Mouse (Mus musculus): Measurements from ENCODE around the gene Lrig1. TPM values are rescaled to one million over a fixed set of nuclear protein-coding genes. Genes with fewer than 3 reads are reported as not detected.

Lrig1 gene
- 25.7 TPM in 2 replicates for polyA plus RNA-seq (2015; fragmentation: Nextera tagmentation; extraction: Ambion mirVana)

DNA sequence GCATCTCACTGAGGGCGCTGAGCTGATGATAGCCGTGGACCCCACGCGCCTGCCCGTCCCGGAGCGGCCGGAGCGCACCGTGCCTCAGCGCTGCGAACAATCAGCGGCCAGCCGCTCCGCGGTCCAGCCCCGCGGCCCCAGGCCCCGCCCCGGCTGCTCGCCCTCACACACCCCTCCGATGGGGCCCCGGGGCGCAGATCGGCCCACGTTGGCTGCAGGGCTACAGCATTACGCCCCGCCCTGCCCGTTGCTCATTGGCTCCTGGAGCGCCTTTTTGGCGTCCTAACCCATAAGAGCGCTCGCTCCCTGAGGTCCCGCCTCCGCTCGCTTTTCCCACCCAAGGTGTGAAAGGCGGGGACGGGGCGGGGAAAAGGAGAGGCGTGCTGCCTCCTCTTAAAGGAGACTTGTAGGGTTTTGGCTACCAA lies at the start of gene Lrig1:
Lrig1 (minus strand) TSS at position 92 of the 425 bp plus-strand sequence.
- peak; percentile 97 for ATAC-seq (ENCODE audit: insufficient read depth, low FRiP score, low read depth)
- H3K27ac ChIP-seq, result peak within 1 kb of the TSS; percentile 93

DNA sequence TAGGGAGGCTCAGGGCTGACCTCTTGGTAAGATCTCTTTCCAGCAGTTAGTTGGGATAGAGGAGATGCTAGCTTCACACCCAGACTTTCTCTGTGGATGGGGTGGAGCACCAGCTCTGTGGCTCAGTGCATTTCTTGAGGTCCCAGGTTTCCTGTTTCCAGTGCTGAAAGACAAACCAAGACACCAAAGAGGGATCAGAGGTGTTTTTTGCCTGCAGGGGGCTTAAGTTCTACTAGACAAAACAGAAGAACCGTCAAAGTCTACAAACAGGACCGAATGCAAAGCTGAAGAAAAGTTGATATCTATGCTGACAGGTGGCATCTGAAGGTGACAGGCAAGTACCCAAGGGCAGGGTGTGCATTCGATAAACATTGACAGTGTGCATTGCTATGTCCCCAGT lies 49.7 kb upstream of the Lrig1 start:
- 77% methylated on average over 3 of the region's 3 CpGs for WGBS
- no peaks in the 10 kb centered on the region for H3K36me3 ChIP-seq
- H3K9ac ChIP-seq, result no peak overlapping the region
- no peak overlapping the region for H3K4me3 ChIP-seq (replicated peaks)
- no peak overlapping the region for H3K4me2 ChIP-seq
- no peak for ATAC-seq (ENCODE audit: insufficient read depth, low FRiP score, low read depth)
- no peaks in the 10 kb centered on the region for H3K9me3 ChIP-seq
- no peak overlapping the region for H3K27ac ChIP-seq
- H3K4me1 ChIP-seq, result no peaks in the 10 kb centered on the region
- no peaks in the 10 kb centered on the region for H3K27me3 ChIP-seq (replicated peaks)

More for the DNA sequence above, at the start of gene Lrig1:
- no peaks in the 10 kb centered on the region for H3K9me3 ChIP-seq
- H3K4me3 ChIP-seq (replicated peaks), result peak within 1 kb of the TSS; percentile 97
- WGBS, result under 1% methylated on average over 40 of the region's 40 CpGs
- H3K4me1 ChIP-seq, result peaks cover 18% of the 10 kb centered on the region
- H3K27me3 ChIP-seq (replicated peaks), result no peaks in the 10 kb centered on the region
- H3K36me3 ChIP-seq, result no peaks in the 10 kb centered on the region
- H3K9ac ChIP-seq, result peak within 1 kb of the TSS; percentile 97
- H3K4me2 ChIP-seq, result peak within 1 kb of the TSS; percentile 83

DNA sequence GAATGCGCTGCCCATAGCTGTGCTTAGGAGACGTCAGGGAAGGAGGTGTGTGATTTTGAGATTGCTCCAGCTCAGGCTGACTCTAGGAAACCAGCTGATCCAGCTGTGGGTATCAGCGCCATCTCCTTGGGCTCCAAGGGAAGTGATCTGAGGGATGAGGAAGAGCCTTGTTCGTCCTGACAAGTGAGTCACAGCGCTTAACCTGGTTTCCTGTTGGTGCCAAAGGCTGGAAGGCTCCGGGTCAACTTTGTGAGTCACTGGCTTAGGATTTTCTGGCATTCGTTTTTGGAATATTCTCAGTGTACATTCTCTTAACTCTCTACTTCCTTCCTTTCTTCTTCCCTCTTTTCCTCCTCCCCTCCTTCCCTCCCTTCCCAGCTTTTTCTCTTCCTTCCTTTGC lies 48.4 kb upstream of the Lrig1 start:
- Histone ChIP-seq H3K27ac (no peak overlapping the region), H3K27me3 (replicated peaks) (no peaks in the 10 kb centered on the region), H3K4me2 (no peak overlapping the region), H3K9ac (no peak overlapping the region), H3K4me1 (no peaks in the 10 kb centered on the region), H3K4me3 (replicated peaks) (no peak overlapping the region), H3K9me3 (no peaks in the 10 kb centered on the region), H3K36me3 (no peaks in the 10 kb centered on the region)
- no peak for ATAC-seq (ENCODE audit: insufficient read depth, low FRiP score, low read depth)
- 51% methylated on average over 7 of the region's 7 CpGs for WGBS

DNA sequence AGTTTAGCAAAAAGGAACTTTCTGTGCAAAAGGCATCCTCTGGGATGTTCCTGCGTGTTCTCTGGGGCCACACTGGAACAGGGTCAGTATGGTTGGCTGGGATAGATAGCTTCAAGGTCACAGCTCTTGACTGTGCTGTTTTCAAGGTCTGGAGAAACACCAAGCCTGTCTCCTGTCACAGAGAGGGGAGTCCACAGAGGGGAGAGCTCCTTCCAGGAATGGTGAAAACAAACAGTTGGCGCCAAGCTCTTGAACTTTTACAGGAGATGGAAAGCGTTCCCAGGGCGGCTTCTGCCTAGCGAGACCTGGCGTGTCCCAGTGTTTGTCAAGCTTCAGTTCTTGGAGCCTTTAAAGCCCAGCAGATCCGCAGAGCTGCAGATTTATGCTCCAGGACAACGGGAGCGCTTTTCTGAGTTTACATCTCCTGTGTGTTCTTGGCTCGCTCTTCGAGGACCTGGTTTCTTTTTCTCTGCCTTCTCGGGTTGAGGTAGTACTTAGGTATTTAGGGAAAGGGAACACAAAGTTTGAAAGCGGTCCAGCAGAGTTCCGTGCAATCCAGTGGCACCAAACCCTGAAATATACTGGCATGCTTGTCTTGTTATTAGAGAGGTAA lies 40.3 kb upstream of the Lrig1 start:
- 0 out of 2 replicates have a peak overlapping the region, but pooled peaks have one; percentile 22 for H3K27ac ChIP-seq
- H3K36me3 ChIP-seq, result no peaks in the 10 kb centered on the region
- ATAC-seq (ENCODE audit: insufficient read depth, low FRiP score, low read depth), result peak; percentile 53; the same call in 1 of the 2 replicates
- no peak overlapping the region for H3K4me2 ChIP-seq
- H3K4me1 ChIP-seq, result no peaks in the 10 kb centered on the region
- H3K4me3 ChIP-seq (replicated peaks), result no peak overlapping the region
- 42% methylated on average over 14 of the region's 14 CpGs for WGBS
- no peak overlapping the region for H3K9ac ChIP-seq
- H3K9me3 ChIP-seq, result no peaks in the 10 kb centered on the region
- H3K27me3 ChIP-seq (replicated peaks), result no peaks in the 10 kb centered on the region

DNA sequence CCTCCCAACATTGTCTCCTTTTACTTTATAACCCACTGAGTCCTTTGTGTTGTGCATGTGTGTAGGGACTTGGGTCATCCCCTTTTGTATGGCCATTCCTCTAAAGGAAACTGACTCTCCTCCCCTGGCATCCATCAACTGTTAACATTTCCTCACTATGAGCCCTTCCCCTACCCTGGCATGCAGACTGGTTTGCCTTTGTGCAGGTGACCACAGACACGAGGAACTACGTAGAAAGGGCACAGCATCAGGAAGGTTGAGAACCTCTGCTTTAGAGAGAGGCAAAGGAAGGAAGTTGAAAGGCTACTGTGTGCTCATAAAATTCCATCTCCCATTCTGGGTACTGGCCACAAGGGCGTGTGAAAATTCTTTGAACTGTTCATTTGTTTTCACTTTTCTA lies 38.7 kb upstream of the Lrig1 start:
- Histone ChIP-seq H3K4me3 (replicated peaks) (no peak overlapping the region), H3K27me3 (replicated peaks) (no peaks in the 10 kb centered on the region), H3K4me1 (no peaks in the 10 kb centered on the region), H3K9me3 (no peaks in the 10 kb centered on the region), H3K36me3 (no peaks in the 10 kb centered on the region), H3K4me2 (no peak overlapping the region), H3K27ac (no peak overlapping the region), H3K9ac (no peak overlapping the region)
- 73% methylated on average over 3 of the region's 3 CpGs for WGBS
- no peak for ATAC-seq (ENCODE audit: insufficient read depth, low FRiP score, low read depth)

DNA sequence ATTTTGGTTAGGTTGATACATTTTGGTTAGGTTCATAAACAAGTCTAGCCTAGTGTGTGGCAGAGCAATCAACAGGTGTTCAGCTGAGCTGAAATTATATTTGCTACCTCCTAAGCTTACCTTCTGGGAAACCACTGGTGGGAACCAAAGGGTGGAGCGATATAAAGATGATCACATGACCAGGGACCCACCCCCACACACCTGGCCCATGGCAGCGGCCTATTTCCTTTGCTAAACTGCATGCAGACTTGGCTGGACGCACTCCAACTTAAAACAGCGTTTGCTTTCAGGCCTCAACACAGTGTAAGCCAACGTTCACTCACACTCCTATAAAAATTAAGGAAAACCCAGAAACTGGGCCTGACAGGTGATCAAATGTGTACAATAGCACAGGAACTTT lies 33.9 kb upstream of the Lrig1 start:
- Histone ChIP-seq H3K4me2 (no peak overlapping the region), H3K36me3 (no peaks in the 10 kb centered on the region), H3K4me3 (replicated peaks) (no peak overlapping the region), H3K27me3 (replicated peaks) (no peaks in the 10 kb centered on the region), H3K27ac (no peak overlapping the region), H3K9ac (no peak overlapping the region), H3K9me3 (no peaks in the 10 kb centered on the region), H3K4me1 (peaks cover 7% of the 10 kb centered on the region; the same call in 1 of the 2 replicates)
- WGBS, result 57% methylated on average over 5 of the region's 5 CpGs
- no peak for ATAC-seq (ENCODE audit: insufficient read depth, low FRiP score, low read depth)

DNA sequence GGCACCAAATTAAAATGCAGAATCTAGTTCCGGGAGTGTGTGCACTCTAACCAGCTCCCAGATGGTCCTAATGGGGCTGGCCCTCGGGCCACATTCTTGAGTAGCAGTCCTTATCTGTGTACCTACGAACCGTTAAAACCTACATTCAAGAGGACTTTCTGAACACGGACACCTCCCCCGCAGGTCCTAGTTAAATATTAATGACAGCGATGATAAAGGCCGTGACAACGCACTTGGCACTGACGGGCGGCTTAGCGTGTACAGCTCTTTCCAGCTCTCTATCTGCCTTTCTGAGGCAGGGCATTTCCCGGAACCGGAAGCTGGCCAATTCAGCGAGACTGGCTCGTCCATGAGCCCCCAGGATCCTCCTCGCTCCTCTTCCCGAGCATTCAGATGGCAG lies 29.9 kb upstream of the Lrig1 start:
- Histone ChIP-seq H3K36me3 (no peaks in the 10 kb centered on the region), H3K27ac (peak overlapping the region; percentile 49; the same call in 1 of the 2 replicates), H3K27me3 (replicated peaks) (no peaks in the 10 kb centered on the region)

DNA sequence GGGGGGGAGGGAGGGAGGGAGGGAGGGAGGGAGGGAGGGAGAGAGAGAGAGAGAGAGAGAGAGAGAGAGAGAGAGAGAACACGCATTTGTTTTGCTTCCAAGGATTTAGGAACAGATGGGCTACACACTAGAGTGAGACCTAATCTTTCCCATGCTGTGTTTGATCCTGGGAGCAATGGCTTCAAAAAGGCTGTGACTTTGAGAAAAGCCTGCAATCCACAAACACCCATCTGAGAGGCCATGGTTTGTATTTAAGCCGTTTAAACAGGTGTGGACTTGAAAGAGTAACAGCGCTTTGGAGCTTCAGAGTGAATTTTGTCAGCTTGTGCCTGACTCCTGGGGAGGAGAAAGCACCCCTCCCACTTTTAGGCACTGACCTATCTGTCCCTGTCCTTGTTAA lies 29.2 kb upstream of the Lrig1 start:
- H3K4me1 ChIP-seq, result peaks cover 7% of the 10 kb centered on the region; the same call in 1 of the 2 replicates
- no peaks in the 10 kb centered on the region for H3K27me3 ChIP-seq (replicated peaks)
- H3K4me3 ChIP-seq (replicated peaks), result no peak overlapping the region
- H3K9me3 ChIP-seq, result no peaks in the 10 kb centered on the region
- peak overlapping the region; percentile 49; the same call in 1 of the 2 replicates for H3K27ac ChIP-seq
- 19% methylated on average over 3 of the region's 3 CpGs for WGBS
- H3K36me3 ChIP-seq, result no peaks in the 10 kb centered on the region
- no peak overlapping the region for H3K4me2 ChIP-seq
- no peak overlapping the region for H3K9ac ChIP-seq
- ATAC-seq (ENCODE audit: insufficient read depth, low FRiP score, low read depth), result no peak

More for the DNA sequence above, 29.9 kb upstream of the Lrig1 start:
- Histone ChIP-seq H3K9me3 (no peaks in the 10 kb centered on the region), H3K4me3 (replicated peaks) (no peak overlapping the region), H3K9ac (no peak overlapping the region), H3K4me1 (peaks cover 7% of the 10 kb centered on the region; the same call in 1 of the 2 replicates), H3K4me2 (peak overlapping the region; percentile 36)
- peak; percentile 90 for ATAC-seq (ENCODE audit: insufficient read depth, low FRiP score, low read depth)
- 46% methylated on average over 18 of the region's 18 CpGs for WGBS

DNA sequence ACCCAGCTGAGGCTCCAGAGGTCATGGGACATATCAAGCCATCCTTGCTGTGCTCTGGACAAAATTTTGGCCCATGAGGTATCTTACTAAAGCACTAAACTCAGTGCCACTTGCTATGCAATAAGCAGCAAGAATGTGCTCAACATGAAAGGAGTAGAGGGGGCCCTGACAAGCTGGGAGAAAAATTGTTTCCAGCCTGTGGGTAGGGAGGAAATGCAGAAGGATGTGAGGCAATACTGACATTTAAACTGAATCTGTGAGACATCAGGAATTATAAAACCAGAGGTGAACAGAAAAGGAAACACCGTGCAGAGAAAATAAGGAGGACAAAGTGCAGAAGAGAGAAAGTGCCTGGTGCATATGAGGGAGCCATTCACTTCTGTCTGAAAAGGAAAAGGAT lies 24.7 kb upstream of the Lrig1 start:
- no peak overlapping the region for H3K9ac ChIP-seq
- no peaks in the 10 kb centered on the region for H3K9me3 ChIP-seq
- peaks cover 6% of the 10 kb centered on the region; the same call in 1 of the 2 replicates for H3K4me1 ChIP-seq
- 56% methylated on average over 1 of the region's 1 CpGs for WGBS
- H3K27ac ChIP-seq, result no peak overlapping the region
- H3K36me3 ChIP-seq, result no peaks in the 10 kb centered on the region
- no peak overlapping the region for H3K4me2 ChIP-seq
- ATAC-seq (ENCODE audit: insufficient read depth, low FRiP score, low read depth), result no peak
- H3K4me3 ChIP-seq (replicated peaks), result no peak overlapping the region
- H3K27me3 ChIP-seq (replicated peaks), result no peaks in the 10 kb centered on the region

DNA sequence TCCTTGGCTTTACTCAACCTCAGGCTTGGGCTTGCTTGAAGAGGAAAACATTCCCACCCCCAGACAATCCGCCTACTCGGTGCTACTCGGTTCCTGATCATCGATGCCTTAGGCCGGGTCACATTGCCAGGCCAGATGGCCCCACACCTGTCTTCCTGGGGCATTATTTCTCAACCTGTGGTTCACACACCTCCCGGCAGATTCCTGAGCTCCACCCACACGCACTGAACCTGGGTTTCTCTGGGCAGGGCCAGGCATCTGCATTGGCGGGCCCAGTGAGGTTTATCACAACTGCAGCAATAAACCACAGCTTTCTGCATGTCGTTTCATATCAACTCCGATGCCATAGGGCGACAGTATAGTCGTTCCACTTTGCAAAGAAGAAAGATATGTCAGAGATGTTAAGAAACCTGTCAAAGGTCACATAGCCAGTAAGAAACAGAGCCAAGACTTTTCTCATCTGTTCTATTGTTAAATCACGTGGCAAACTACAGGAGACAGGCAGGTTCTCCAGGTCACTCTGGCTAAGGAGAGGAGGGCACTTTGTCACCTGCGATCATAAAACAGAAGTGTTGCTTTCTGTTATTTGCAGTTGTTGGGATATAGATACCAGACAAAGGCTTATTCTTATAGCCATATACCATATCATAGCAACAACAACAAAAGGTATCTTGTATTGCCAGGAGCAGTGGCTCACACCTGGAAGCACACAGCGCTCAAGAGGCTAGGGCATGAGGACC lies 18.8 kb upstream of the Lrig1 start:
- Histone ChIP-seq H3K27me3 (replicated peaks) (no peaks in the 10 kb centered on the region), H3K4me1 (peaks cover 10% of the 10 kb centered on the region), H3K4me2 (no peak overlapping the region), H3K4me3 (replicated peaks) (no peak overlapping the region), H3K9me3 (no peaks in the 10 kb centered on the region), H3K27ac (peak overlapping the region; percentile 81; the same call in 1 of the 2 replicates), H3K36me3 (no peaks in the 10 kb centered on the region), H3K9ac (no peak overlapping the region)
- 77% methylated on average over 15 of the region's 15 CpGs for WGBS
- peak; percentile 31; the same call in 1 of the 2 replicates for ATAC-seq (ENCODE audit: insufficient read depth, low FRiP score, low read depth)

DNA sequence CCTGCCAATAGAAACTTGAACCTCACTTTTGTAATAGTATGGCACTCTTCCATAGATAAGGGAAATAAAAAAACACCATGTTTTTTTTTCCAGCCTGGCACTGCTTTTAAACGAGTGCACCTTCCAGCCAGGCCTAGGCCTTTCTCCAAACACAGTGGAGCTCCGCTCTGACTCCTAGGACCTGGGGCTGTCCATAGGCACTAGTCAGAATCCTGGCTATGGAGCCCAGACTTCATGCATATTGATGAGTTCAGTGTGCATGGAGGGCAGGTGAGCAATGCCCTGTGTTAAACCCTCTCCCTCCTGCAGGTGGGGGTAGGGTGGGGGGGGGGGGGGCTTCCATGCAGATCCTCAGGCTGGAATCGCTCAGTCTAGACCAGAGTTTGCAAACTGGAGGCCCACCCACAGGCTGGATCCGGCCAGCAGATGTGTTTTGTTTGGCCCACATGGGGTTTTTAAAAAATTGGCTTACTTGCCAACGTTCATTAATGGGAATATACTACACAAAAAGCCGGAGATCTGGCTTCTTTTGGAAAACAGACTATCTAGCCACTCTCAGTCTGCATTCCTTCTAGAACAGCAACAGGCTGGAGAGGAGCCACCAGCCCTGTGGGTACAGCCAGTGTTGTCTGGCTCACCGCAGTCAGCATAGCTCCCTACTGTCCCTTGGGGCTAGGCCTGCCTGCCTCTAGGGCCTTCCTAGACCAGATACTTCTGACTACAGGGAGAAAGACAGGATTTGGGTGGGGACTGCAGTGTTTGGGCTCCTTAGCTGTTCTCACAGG lies 17.9 kb upstream of the Lrig1 start:
- Histone ChIP-seq H3K4me1 (peaks cover 10% of the 10 kb centered on the region), H3K4me2 (no peak overlapping the region), H3K27me3 (replicated peaks) (no peaks in the 10 kb centered on the region), H3K27ac (peak overlapping the region; percentile 81; the same call in 1 of the 2 replicates), H3K9me3 (no peaks in the 10 kb centered on the region), H3K36me3 (no peaks in the 10 kb centered on the region), H3K9ac (no peak overlapping the region), H3K4me3 (replicated peaks) (no peak overlapping the region)
- ATAC-seq (ENCODE audit: insufficient read depth, low FRiP score, low read depth), result peak; percentile 74
- 47% methylated on average over 7 of the region's 7 CpGs for WGBS

DNA sequence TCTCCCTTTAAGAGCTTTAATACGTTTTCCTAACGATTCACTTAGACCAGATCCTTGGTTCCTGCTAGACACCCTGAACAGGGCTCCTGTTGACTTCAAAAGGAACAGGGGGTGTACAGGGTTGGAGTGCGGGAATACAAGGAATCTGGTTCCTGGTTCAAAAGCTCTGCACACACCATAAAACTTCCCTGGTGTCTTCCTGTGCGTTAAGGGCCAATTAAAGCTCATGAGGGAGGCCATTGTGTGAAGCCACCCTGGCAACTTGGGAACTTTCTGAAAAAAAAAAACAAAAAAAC lies 15.6 kb upstream of the Lrig1 start:
- no peaks in the 10 kb centered on the region for H3K36me3 ChIP-seq
- WGBS, result 49% methylated on average over 4 of the region's 4 CpGs

More for the DNA sequence above, 15.6 kb upstream of the Lrig1 start:
- ATAC-seq (ENCODE audit: insufficient read depth, low FRiP score, low read depth), result no peak
- no peak overlapping the region for H3K27ac ChIP-seq
- H3K9ac ChIP-seq, result no peak overlapping the region
- no peak overlapping the region for H3K4me2 ChIP-seq
- H3K4me3 ChIP-seq (replicated peaks), result no peak overlapping the region
- H3K27me3 ChIP-seq (replicated peaks), result no peaks in the 10 kb centered on the region
- H3K4me1 ChIP-seq, result peaks cover 10% of the 10 kb centered on the region
- H3K9me3 ChIP-seq, result no peaks in the 10 kb centered on the region
